Mouse (Mus musculus) ovary, postnatal 10 days (tissue): Measurements from ENCODE around the gene Rgs13.
"Not testable (repeated sequence)": the region's sequence is repeated elsewhere in the genome, so short reads cannot be mapped to it uniquely, and the experiment has no call there.

Experiments
- DNase-seq: peaks from one replicate; pipeline ENCODE4 v3.0.0; 2022; ENCODE audit warnings: low spot score

The Rgs13 gene

GRCm38 (mm10) chr1:144152184-144152525 lies 25.0 kb downstream of the Rgs13 start:
- DNase-seq = no peak

DNA sequence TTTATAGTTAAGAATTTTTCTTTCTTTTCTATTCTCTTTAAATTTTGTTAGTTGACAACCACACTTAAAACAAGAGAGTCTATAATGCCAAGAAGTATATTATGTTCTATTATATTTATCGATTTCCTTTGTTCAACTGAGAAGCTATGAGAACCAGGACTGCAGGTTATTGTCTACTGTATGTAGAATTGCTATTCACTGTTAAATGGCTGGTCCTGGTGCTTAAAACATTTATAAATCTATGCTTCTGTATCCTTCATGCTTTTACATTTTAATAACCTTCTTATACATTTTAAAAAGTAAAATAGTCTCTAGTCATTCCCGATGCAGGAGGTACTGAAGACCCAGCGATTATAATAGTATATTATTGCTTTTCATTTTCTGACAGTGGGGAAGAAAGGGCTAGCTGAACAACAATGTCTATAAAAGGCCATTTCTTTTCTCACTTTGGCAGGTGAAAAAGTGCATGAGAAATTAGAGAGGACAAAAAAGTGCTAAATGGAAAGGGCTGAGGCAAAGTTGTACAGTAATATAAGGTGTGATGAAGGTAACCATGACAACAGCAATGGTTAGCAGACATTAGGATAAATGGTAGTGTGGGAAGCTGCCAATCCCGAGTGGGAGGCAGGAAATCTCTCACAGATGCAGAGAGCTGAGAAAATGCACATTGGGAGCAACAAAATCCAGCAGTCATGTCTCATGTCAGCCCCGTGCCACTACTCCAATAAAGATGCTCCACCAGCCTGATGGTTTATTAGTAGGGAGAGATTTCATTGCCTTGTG lies 25.6 kb downstream of the Rgs13 start:
- DNase-seq = no peak

- no peak for DNase-seq
These were observed 27.2 kb downstream of the Rgs13 start for GRCm38 (mm10) chr1:144149997-144150396.

DNA sequence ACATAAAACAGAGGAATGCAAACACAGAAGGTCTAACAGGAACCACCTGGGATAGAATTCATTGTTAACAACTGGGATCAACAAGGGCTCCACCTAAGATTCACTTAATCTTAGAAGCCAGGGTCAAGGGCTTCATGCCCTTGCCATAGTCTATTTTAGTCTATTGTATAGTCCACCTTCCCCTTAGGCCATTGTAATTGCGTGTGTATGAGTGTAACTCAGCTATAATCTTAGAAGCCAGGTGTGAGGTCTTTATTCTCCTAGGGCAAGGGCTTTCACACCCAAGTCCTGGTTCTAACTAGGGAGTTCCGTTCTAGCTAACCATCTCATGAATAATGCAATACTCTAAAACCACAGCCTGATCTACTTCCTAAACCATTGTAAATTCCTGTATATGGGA lies 35.8 kb downstream of the Rgs13 start:
- DNase-seq = not testable (repeated sequence)

GRCm38 (mm10) chr1:144139847-144140246 lies 37.3 kb downstream of the Rgs13 start:
- DNase-seq = no peak

GRCm38 (mm10) chr1:144127965-144128364 lies 49.2 kb downstream of the Rgs13 start:
- no peak for DNase-seq

GRCm38 (mm10) chr1:144120042-144120441 lies 57.1 kb downstream of the Rgs13 start:
- no peak for DNase-seq

- DNase-seq = no peak
These were observed 57.7 kb downstream of the Rgs13 start for GRCm38 (mm10) chr1:144119456-144119855.

- no peak for DNase-seq
These were observed 61.1 kb downstream of the Rgs13 start for GRCm38 (mm10) chr1:144115848-144116727.

- no peak for DNase-seq
These were observed 63.6 kb downstream of the Rgs13 start for GRCm38 (mm10) chr1:144113438-144114074.

GRCm38 (mm10) chr1:144112946-144113345 lies 64.2 kb downstream of the Rgs13 start:
- DNase-seq = no peak

DNA sequence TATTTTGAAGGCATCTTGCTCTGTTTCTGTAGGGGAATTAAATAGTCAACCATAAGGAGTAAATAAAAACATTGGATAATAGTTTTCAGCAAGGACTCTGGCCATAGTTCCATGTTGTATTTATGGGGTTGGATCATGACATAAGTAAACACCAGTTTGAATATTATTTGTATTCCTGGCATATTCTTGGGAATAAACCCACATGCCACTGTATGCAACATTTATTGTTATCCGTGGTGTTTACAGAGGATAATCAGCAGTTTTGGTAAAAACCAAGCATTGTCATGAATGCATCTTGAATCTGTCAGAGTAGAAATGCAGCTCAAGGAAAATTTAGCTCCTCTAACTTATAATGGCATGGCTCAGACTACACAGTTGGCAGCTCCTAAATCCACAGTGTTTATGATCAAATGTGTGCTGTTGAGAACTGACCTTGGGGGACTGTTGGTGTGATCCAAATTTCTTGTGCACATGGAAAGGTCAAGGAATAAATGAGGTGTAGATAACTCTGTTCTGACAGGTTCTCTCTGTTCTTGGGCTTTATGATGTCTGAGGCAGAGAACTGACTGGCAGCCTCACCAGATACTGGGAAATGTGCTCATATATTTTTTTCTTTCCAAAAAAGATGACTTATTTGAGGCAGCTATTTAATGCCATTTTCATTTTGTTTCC lies 78.4 kb downstream of the Rgs13 start:
- DNase-seq = no peak

- DNase-seq = no peak
These were observed 86.8 kb downstream of the Rgs13 start for GRCm38 (mm10) chr1:144090410-144090809.
